Mouse (Mus musculus) embryonic fibroblast, embryonic 13.5 days (primary cell): Measurements from ENCODE around the gene Sec23b.

Source experiments
- CTCF ChIP-seq: IDR thresholded peaks from 2 replicates; pipeline ENCODE4 v1.5.1; 2011; ENCODE audit warnings: mild to moderate bottlenecking, control low read depth, low read length, moderate library complexity, borderline replicate concordance; ENCODE audit not compliant: insufficient read depth
- POLR2A ChIP-seq: IDR thresholded peaks from 2 replicates; pipeline ENCODE4 v1.6.1; 2011; ENCODE audit warnings: low read depth, mild to moderate bottlenecking, control low read depth, low read length, moderate library complexity

- TF ChIP-seq POLR2A = no peak
- no peak for TF ChIP-seq CTCF
Observed at GRCm38 (mm10) chr2:144527821-144528174, 28.2 kb upstream of the Sec23b start.
